Mouse (Mus musculus) lung, postnatal 0 days (tissue): Measurements from ENCODE around the gene H13. TPM values are rescaled to one million over a fixed set of nuclear protein-coding genes. Genes with fewer than 3 reads are reported as not detected.

ENCODE experiments used
- ATAC-seq: fragments of 200-750 bp; cut with Nextera tagmentation; 2 replicates; pipeline ENCODE4 v1.8.0; 2017; ENCODE audit warnings: moderate library complexity
- DNase-seq: peaks from one replicate; pipeline ENCODE4 v3.0.0-alpha.2; 2016; ENCODE audit warnings: low spot score
- H3K27ac ChIP-seq: fragments of 300-500 bp; sonication (generic); 2 replicates; pipeline ENCODE4 v1.5.1; 2014; ENCODE audit warnings: antibody characterized with exemption, mild to moderate bottlenecking, low read length, mixed read lengths
- H3K27me3 ChIP-seq: fragments of 300-500 bp; sonication (generic); replicated peaks from 2 replicates; pipeline ENCODE4 v1.6.1; 2014; ENCODE audit warnings: low read length, mixed read lengths; ENCODE audit not compliant: insufficient read depth
- H3K36me3 ChIP-seq: fragments of 300-500 bp; sonication (generic); 2 replicates; pipeline ENCODE4 v1.6.1; 2014; ENCODE audit warnings: low read length, mixed read lengths; ENCODE audit not compliant: insufficient read depth
- H3K4me1 ChIP-seq: fragments of 300-500 bp; sonication (generic); 2 replicates; pipeline ENCODE4 v1.6.1; 2014; ENCODE audit warnings: antibody characterized with exemption, low read depth, low read length, mixed read lengths; ENCODE audit not compliant: insufficient read depth
- H3K4me2 ChIP-seq: fragments of 300-500 bp; sonication (generic); replicated peaks from 2 replicates; pipeline ENCODE4 v1.6.1; 2014; ENCODE audit warnings: low read depth, mild to moderate bottlenecking, low read length, moderate library complexity, mixed read lengths
- H3K4me3 ChIP-seq: fragments of 300-500 bp; sonication (generic); 2 replicates; pipeline ENCODE4 v1.5.1; 2014; ENCODE audit warnings: low read depth, low read length
- H3K9ac ChIP-seq: fragments of 300-500 bp; sonication (generic); replicated peaks from 2 replicates; pipeline ENCODE4 v1.6.1; 2014; ENCODE audit warnings: low read depth, mild to moderate bottlenecking
- H3K9me3 ChIP-seq: fragments of 300-500 bp; sonication (generic); 2 replicates; pipeline ENCODE4 v1.6.1; 2016; ENCODE audit warnings: low read length, mixed read lengths
- CTCF ChIP-seq: IDR thresholded peaks from 2 replicates; pipeline ENCODE4 v1.5.1; 2016; ENCODE audit warnings: antibody characterized with exemption, mild to moderate bottlenecking
- EP300 ChIP-seq: IDR thresholded peaks from 2 replicates; pipeline ENCODE4 v1.6.1; 2016; ENCODE audit warnings: antibody characterized with exemption, mild to moderate bottlenecking, control low read depth
- WGBS: fragments of 180-500 bp; shearing (Covaris S2); extraction: QIAGEN DNeasy Blood & Tissue Kit; methylation state at CpG from one replicate; pipeline ENCODE4 v1.1.7; 2014; 5-methylcytosine and 5-hydroxymethylcytosine counted together
- polyA plus RNA-seq: library from polyadenylated mRNA; unstranded; fragments of >200 nt; fragmentation: Nextera tagmentation; extraction: Ambion mirVana; gene quantifications from 2 replicates; pipeline ENCODE4 v1.2.1, GENCODE M21; 2015

H13 gene
- polyA plus RNA-seq, 1 experiment from 2014 or later: 127 TPM

DNA sequence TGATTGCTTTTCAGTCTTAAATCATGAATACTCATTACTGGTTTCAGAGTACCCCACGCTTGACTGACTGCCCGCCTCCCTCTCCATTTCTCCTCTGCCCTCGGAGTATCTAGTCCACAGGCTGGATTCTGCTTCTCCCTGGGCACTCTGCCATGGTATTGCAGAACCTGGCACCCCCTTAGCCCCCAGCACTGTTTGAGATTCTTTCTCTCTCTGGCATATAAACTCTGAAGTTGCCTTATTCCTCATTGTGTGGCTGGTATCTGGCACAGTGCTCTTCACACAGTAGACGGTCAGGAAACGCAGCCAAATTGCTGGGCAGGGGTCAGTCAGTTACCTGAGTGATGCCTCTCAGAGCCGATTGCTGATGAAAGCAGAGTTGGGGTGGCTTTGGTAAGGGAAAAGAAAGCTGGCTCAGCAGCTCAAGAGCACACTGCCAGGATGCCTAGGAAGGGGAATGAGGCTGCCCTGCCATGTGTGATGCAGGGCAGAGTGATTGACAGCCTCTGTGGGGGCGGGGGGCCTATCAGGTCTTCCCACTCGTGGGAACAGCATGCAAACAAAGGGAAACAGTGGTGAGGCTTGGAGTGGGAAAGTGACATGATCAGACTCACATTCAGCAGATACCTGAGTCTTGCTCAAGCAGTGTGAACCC lies 10.6 kb downstream of the H13 start:
- peaks cover 52% of the 10 kb centered on the region for H3K36me3 ChIP-seq
- no peaks in the 10 kb centered on the region for H3K4me1 ChIP-seq
- TF ChIP-seq CTCF: no peak
- no peak for TF ChIP-seq EP300
- no peak overlapping the region for H3K4me3 ChIP-seq
- H3K9me3 ChIP-seq: no peaks in the 10 kb centered on the region
- ATAC-seq (no peak), DNase-seq (no peak)
- 83% methylated on average over 8 of the region's 8 CpGs for WGBS
- H3K9ac ChIP-seq: no peak overlapping the region
- H3K4me2 ChIP-seq: no peak overlapping the region
- H3K27me3 ChIP-seq: no peaks in the 10 kb centered on the region
- no peak overlapping the region for H3K27ac ChIP-seq

DNA sequence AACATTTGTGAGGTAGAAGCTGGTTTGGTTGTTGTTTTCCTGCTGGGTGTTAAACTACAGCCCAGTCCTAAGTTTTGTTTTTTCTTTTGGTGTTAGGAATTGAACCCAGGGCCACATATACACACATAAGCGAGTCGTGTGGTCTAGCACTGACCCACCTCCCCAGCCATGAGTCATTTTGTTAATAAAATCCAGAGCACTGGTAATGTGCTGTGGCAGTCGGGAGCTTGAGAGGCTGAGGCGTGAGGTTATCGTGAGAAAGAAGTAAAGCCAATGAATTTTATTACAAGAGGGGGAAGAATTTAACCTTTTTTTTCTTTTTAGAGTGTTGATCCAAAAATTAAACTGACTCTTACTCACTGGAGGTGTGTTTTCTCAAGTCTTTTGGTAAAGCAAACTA lies 13.8 kb downstream of the H13 start:
- H3K36me3 ChIP-seq: peaks cover 67% of the 10 kb centered on the region
- no peak overlapping the region for H3K4me2 ChIP-seq
- no peaks in the 10 kb centered on the region for H3K9me3 ChIP-seq
- no peak overlapping the region for H3K9ac ChIP-seq
- WGBS: 87% methylated on average over 5 of the region's 5 CpGs
- H3K27me3 ChIP-seq: no peaks in the 10 kb centered on the region
- H3K4me1 ChIP-seq: no peaks in the 10 kb centered on the region
- DNase-seq (no peak), ATAC-seq (no peak)
- no peak overlapping the region for H3K27ac ChIP-seq
- TF ChIP-seq EP300 (no peak), CTCF (no peak)
- no peak overlapping the region for H3K4me3 ChIP-seq

DNA sequence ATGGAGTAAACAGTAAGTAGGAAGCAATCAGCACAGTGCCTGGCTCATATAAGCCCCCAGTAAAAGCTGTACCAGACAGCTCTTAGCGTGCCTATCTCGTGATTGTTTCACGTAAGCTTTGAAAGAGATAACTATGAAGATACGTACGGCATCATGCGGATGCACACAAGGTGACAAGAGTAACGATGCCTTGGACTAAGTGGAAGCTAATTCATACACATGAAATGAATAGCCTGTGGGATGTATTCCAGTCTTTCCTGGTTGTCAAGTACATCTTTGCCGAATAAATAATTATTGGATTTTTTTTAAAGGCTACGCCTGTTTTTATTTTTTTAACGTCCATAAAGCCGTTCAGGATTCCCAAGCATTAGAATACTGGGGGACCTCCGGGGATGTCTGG lies 17.1 kb downstream of the H13 start:
- H3K4me2 ChIP-seq: no peak overlapping the region; the same call in 1 of the 2 replicates
- no peak for ATAC-seq
- H3K9ac ChIP-seq: no peak overlapping the region
- H3K9me3 ChIP-seq: no peaks in the 10 kb centered on the region
- TF ChIP-seq EP300 (no peak), CTCF (no peak)
- no peaks in the 10 kb centered on the region for H3K27me3 ChIP-seq
- WGBS: 54% methylated on average over 12 of the region's 12 CpGs
- H3K36me3 ChIP-seq: peaks cover 58% of the 10 kb centered on the region; the same call in 1 of the 2 replicates
- no peak overlapping the region for H3K4me3 ChIP-seq
- no peaks in the 10 kb centered on the region for H3K4me1 ChIP-seq
- H3K27ac ChIP-seq: peak overlapping the region; percentile 34
- no peak for DNase-seq

DNA sequence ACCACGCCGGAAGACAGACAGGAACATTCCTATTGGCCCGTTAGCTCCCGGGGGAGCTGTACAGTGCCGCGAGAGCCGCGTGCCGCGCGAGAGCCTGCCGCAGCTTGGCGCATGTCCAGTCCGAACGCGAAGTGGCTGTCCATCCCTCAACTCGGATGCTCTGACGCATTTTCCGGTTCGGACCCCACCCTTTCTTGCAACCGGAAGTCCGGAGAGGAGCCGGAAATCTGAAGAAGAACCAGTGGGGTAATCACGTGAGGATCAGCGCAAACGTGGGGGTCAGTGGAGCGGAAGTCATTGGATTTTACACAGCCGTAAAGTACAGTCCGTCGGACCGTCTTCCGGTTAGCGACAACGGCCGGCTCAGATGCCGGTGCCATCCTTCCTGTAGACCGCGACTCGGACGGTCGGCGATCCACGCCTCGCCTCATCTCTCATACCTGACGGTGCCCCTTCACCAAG lies 17.6 kb downstream of the H13 start, which contains the start of gene Mcts2:
Gene Mcts2, plus strand, starts transcription at position 230 of the 462 bp plus-strand sequence.
- peak; percentile 98 for ATAC-seq
- WGBS: 63% methylated on average over 45 of the region's 45 CpGs
- H3K9ac ChIP-seq: peak within 1 kb of the TSS; percentile 8; the same call in 1 of the 2 replicates
- H3K4me1 ChIP-seq: no peaks in the 10 kb centered on the region
- H3K4me2 ChIP-seq: peak within 1 kb of the TSS; percentile 55
- H3K27ac ChIP-seq: peak within 1 kb of the TSS; percentile 34
- peak; percentile 97 for DNase-seq
- no peaks in the 10 kb centered on the region for H3K27me3 ChIP-seq
- H3K36me3 ChIP-seq: peaks cover 54% of the 10 kb centered on the region; the same call in 1 of the 2 replicates
- TF ChIP-seq EP300 (peak; percentile 91), CTCF (no peak)
- peak within 1 kb of the TSS; percentile 38 for H3K4me3 ChIP-seq
- H3K9me3 ChIP-seq: no peaks in the 10 kb centered on the region

DNA sequence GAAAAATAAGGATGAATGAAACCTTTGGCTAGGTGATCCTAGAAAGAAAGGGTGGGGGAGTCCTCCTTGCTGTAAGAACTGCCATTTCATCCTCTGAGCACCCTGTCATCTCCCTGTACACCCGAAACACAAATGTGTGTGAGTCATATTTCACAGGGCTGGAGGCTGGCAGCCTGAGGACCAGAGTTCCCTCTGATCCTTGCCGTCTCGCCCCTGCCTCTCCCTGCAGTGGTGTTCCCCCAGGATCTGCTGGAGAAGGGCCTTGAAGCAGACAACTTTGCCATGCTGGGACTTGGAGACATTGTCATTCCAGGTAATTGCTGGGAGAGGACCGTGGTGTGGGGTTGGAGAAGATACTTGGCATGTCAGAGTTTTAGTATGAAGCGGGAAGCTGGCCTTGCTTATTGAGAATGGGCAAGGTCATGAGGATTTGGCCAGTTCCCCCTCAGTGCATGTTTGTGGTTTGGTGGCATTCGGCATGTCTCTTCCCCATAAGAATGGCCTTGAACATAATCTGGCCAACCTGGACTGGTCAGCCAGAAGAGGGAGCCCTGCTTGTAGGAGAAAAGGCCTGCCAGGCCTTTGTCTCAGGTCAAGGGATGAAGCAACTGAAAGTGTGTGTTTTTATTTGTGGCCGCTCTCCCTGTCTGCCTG lies 22.4 kb downstream of the H13 start:
- H3K9ac ChIP-seq: no peak overlapping the region
- no peak overlapping the region for H3K4me3 ChIP-seq
- 64% methylated on average over 7 of the region's 7 CpGs for WGBS
- H3K36me3 ChIP-seq: peaks cover 25% of the 10 kb centered on the region; the same call in 1 of the 2 replicates
- H3K4me2 ChIP-seq: no peak overlapping the region
- no peak for ATAC-seq
- H3K27ac ChIP-seq: peak overlapping the region; percentile 1; the same call in 1 of the 2 replicates
- peaks cover 6% of the 10 kb centered on the region; the same call in 1 of the 2 replicates for H3K4me1 ChIP-seq
- no peaks in the 10 kb centered on the region for H3K9me3 ChIP-seq
- peak; percentile 72 for DNase-seq
- H3K27me3 ChIP-seq: no peaks in the 10 kb centered on the region
- TF ChIP-seq CTCF (peak; percentile 73), EP300 (no peak)

DNA sequence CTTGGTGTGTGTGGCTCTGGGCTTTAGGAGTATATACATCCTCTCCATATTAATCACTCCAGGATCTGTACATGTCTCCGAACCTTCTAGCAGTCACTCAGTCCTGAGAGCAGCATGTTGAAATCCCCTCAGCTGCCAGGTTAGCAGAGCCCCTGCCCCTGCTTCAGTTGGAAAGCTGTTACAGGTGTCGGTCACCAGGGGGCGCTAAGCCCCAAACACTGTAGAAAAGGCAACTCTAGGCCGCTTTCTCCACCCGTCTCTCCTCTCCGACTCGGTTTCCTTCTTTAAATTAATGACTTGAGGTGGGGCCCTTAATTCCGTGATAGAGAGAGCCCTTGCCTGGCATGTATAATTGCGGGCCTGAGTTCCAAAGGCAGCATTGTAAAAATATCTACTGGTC lies 24.0 kb downstream of the H13 start:
- H3K9me3 ChIP-seq: no peaks in the 10 kb centered on the region
- peak overlapping the region; percentile 70 for H3K27ac ChIP-seq
- peaks cover 14% of the 10 kb centered on the region; the same call in 1 of the 2 replicates for H3K36me3 ChIP-seq
- no peak overlapping the region; the same call in 1 of the 2 replicates for H3K9ac ChIP-seq
- peaks cover 10% of the 10 kb centered on the region; the same call in 1 of the 2 replicates for H3K4me1 ChIP-seq
- no peak overlapping the region for H3K4me3 ChIP-seq
- ATAC-seq (peak; percentile 16; the same call in 1 of the 2 replicates), DNase-seq (peak; percentile 87)
- TF ChIP-seq EP300 (no peak), CTCF (peak; percentile 92)
- H3K27me3 ChIP-seq: no peaks in the 10 kb centered on the region
- 8% methylated on average over 9 of the region's 9 CpGs for WGBS
- no peak overlapping the region; the same call in 1 of the 2 replicates for H3K4me2 ChIP-seq
